Comparison of ENCODE assay signal across 17 mouse cellular contexts in the genomic region with DNA sequence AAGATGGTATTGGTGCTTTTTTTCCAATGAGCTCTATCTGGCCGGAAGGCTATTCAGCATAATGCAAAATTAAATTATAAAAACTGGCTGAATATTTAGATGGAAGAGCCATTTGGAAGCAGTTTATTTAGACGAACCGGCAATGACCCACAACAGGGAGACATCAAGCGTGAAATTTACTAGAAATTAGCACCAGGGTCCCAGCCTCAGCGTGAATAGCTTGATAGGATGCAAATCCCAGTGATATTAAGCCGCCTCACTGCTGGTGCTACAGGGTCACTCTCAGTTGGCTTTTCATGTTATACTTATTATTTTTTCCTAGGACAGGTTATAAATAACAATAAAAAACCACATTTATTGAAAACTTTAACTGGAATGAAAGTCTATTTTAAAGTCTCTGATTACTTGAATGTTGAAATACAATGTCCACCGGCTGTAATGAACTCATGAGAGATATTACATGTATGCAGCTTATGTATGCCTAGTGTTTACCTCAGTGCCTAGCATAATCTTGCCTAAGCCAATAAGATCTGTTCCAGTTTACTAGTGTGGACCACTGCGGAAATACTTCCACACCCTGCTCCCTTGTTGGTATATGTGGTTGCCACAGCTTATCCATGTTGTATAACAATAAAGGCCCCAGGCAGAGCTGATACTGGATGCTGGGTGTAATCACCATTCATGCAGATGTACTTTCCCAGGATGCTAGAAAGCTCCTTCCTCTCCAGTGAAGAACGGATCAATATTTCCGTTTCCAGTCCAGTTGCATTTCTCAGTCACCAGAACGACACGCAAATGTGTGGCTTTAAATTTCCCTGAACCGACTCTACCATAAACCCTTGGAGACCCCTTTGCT.
DNase-seq lines count a peak whose midpoint lies in the region; ATAC-seq and TF ChIP-seq lines count a peak whose summit lies in the region.
"Had no signal": no experiment of that assay in that cellular context is flagged by ENCODE, and none has a peak within 500 bp of the region (broad histone marks: within the 10 kb centered on the region; RNA-seq: fewer than 3 reads in every experiment).

No protein-coding gene starts in this region.

- H3K9me3 ChIP-seq in hindbrain, embryonic 11.5 days (ENCODE audit: control insufficient read depth, low read length): no peaks in the 10 kb centered on the region
- no peaks in the 10 kb centered on the region for H3K9me3 ChIP-seq in hindbrain, embryonic 10.5 days
- H3K9me3 ChIP-seq in forebrain, postnatal 0 days (ENCODE audit: low read length): no peaks in the 10 kb centered on the region
- no peaks in the 10 kb centered on the region for H3K9me3 ChIP-seq in midbrain, embryonic 11.5 days (ENCODE audit: control insufficient read depth, low read length)
- H3K9me3 ChIP-seq: G1E; heart, embryonic 15.5 days; limb, embryonic 15.5 days had no signal

- no peak overlapping the region for H3K9ac ChIP-seq in hindbrain, embryonic 11.5 days (ENCODE audit: low read depth, low read length)
- H3K9ac ChIP-seq in forebrain, postnatal 0 days: no peak overlapping the region
- no peak overlapping the region for H3K9ac ChIP-seq in midbrain, embryonic 11.5 days (ENCODE audit: low read length)
- H3K9ac ChIP-seq: heart, embryonic 15.5 days; limb, embryonic 15.5 days had no signal

- peaks cover 2% of the 10 kb centered on the region; the same call in 1 of the 2 replicates for H3K4me1 ChIP-seq in hindbrain, embryonic 11.5 days (replicated peaks; ENCODE audit: control insufficient read depth, insufficient read depth, low read length)
- peaks cover 15% of the 10 kb centered on the region for H3K4me1 ChIP-seq in hindbrain, embryonic 10.5 days (replicated peaks)
- H3K4me1 ChIP-seq in forebrain, postnatal 0 days (ENCODE audit: insufficient read depth): no peaks in the 10 kb centered on the region
- peaks cover 18% of the 10 kb centered on the region for H3K4me1 ChIP-seq in midbrain, embryonic 11.5 days (ENCODE audit: control insufficient read depth, insufficient read depth, low read length)
- H3K4me1 ChIP-seq: heart, embryonic 15.5 days; limb, embryonic 15.5 days had no signal

- DNase-seq in hindbrain, embryonic 11.5 days (ENCODE audit: low spot score): peak; percentile 33
- no peak for DNase-seq in hindbrain, embryonic 10.5 days (ENCODE audit: low spot score)
- DNase-seq in forebrain, postnatal 0 days: no peak
- peak; percentile 85 for DNase-seq in midbrain, embryonic 11.5 days (ENCODE audit: low spot score, missing footprints)
- DNase-seq in retina, embryonic 14.5 days (ENCODE audit: low spot score): peak; percentile 58
- no peak for DNase-seq in layer of hippocampus, adult 2 months (ENCODE audit: low spot score in 2 of 2)
- DNase-seq in lung, postnatal 36 days: no peak
- DNase-seq: adrenal gland, adult 8-10 months; cerebellum, adult 18-20 months; layer of hippocampus, adult 9-11 months; lung, adult 2 months; right cerebral cortex, postnatal 4 days; thymus, adult 18-20 months had no signal

- no peak overlapping the region for H3K4me2 ChIP-seq in hindbrain, embryonic 11.5 days (replicated peaks; ENCODE audit: low read depth, low read length)
- no peak overlapping the region for H3K4me2 ChIP-seq in forebrain, postnatal 0 days (ENCODE audit: low read depth)
- no peak overlapping the region for H3K4me2 ChIP-seq in midbrain, embryonic 11.5 days
- H3K4me2 ChIP-seq: heart, embryonic 15.5 days; limb, embryonic 15.5 days had no signal

- peak overlapping the region; percentile 34; the same call in 1 of the 2 replicates for H3K27ac ChIP-seq in hindbrain, embryonic 11.5 days (ENCODE audit: low read depth, low read length)
- no peak overlapping the region for H3K27ac ChIP-seq in hindbrain, embryonic 10.5 days
- peak overlapping the region; percentile 40; the same call in 1 of the 2 replicates for H3K27ac ChIP-seq in forebrain, postnatal 0 days (ENCODE audit: low read depth, low read length)
- peak overlapping the region; percentile 58 for H3K27ac ChIP-seq in midbrain, embryonic 11.5 days (ENCODE audit: low read depth, low read length)
- no peak overlapping the region for H3K27ac ChIP-seq in layer of hippocampus, adult 2 months
- H3K27ac ChIP-seq: heart, embryonic 15.5 days; limb, embryonic 15.5 days; macrophage had no signal

- 68% methylated on average over 13 of the region's 13 CpGs for WGBS in hindbrain, embryonic 11.5 days
- WGBS in hindbrain, embryonic 10.5 days: 77% methylated on average over 13 of the region's 13 CpGs
- 56% methylated on average over 13 of the region's 13 CpGs for WGBS in forebrain, postnatal 0 days
- WGBS in midbrain, embryonic 11.5 days: 49% methylated on average over 13 of the region's 13 CpGs

- no peak for ATAC-seq in hindbrain, embryonic 11.5 days (ENCODE audit: low FRiP score)
- ATAC-seq in forebrain, postnatal 0 days: no peak
- ATAC-seq in midbrain, embryonic 11.5 days (ENCODE audit: low FRiP score): peak; percentile 59; the same call in 1 of the 2 replicates

- no peak for TF ChIP-seq CTCF in forebrain, postnatal 0 days (IDR thresholded peaks at IDR 0.05; ENCODE audit: low read depth)
- no peak for TF ChIP-seq CTCF in layer of hippocampus, adult 2 months (conservative IDR thresholded peaks at IDR 0.05)

- no peak overlapping the region for H3K4me3 ChIP-seq in hindbrain, embryonic 11.5 days (ENCODE audit: low read depth, low read length)
- H3K4me3 ChIP-seq in hindbrain, embryonic 10.5 days: no peak overlapping the region
- H3K4me3 ChIP-seq in forebrain, postnatal 0 days (ENCODE audit: low read depth, low read length): no peak overlapping the region
- H3K4me3 ChIP-seq in midbrain, embryonic 11.5 days (ENCODE audit: low read depth, low read length): no peak overlapping the region
- H3K4me3 ChIP-seq in layer of hippocampus, adult 2 months: no peak overlapping the region
- H3K4me3 ChIP-seq: heart, embryonic 15.5 days; limb, embryonic 15.5 days had no signal

- H3K36me3 ChIP-seq in hindbrain, embryonic 11.5 days (ENCODE audit: control insufficient read depth, insufficient read depth, low read length): no peaks in the 10 kb centered on the region
- peaks cover 29% of the 10 kb centered on the region for H3K36me3 ChIP-seq in hindbrain, embryonic 10.5 days
- peaks cover 20% of the 10 kb centered on the region for H3K36me3 ChIP-seq in forebrain, postnatal 0 days (ENCODE audit: insufficient read depth)
- peaks cover 8% of the 10 kb centered on the region; the same call in 1 of the 2 replicates for H3K36me3 ChIP-seq in midbrain, embryonic 11.5 days (ENCODE audit: control insufficient read depth, insufficient read depth, low read length)

- no peaks in the 10 kb centered on the region for H3K27me3 ChIP-seq in hindbrain, embryonic 11.5 days (ENCODE audit: control insufficient read depth, insufficient read depth, low read length)
- H3K27me3 ChIP-seq in hindbrain, embryonic 10.5 days (ENCODE audit: insufficient read depth, poor library complexity, severe bottlenecking): no peaks in the 10 kb centered on the region
- H3K27me3 ChIP-seq in forebrain, postnatal 0 days (ENCODE audit: insufficient read depth, low read length): no peaks in the 10 kb centered on the region
- no peaks in the 10 kb centered on the region for H3K27me3 ChIP-seq in midbrain, embryonic 11.5 days (ENCODE audit: control insufficient read depth, insufficient read depth, low read length)
- H3K27me3 ChIP-seq: heart, embryonic 15.5 days; limb, embryonic 15.5 days had no signal

Comparison
In these comparisons a context has a peak if more than half of its experiments do, and no peak if none do; other contexts are left out.
1. DNase-seq: peak in hindbrain, embryonic 11.5 days (single experiment), midbrain, embryonic 11.5 days (single experiment) and retina, embryonic 14.5 days (single experiment); none in hindbrain, embryonic 10.5 days (single experiment), forebrain, postnatal 0 days (single experiment), layer of hippocampus, adult 2 months (0 of 2) and lung, postnatal 36 days (single experiment).
2. H3K27ac ChIP-seq: peak in hindbrain, embryonic 11.5 days (single experiment), forebrain, postnatal 0 days (single experiment) and midbrain, embryonic 11.5 days (single experiment); none in hindbrain, embryonic 10.5 days (single experiment) and layer of hippocampus, adult 2 months (single experiment).